Mouse (Mus musculus) testis, adult 2 months (tissue): Measurements from ENCODE around the gene Dnm3. TPM values are rescaled to one million over a fixed set of nuclear protein-coding genes. Genes with fewer than 3 reads are reported as not detected.

Experiments
- H3K27ac ChIP-seq: fragments of 200-500 bp; 2 replicates; pipeline ENCODE4 v1.5.1; 2012; ENCODE audit warnings: low read depth, low read length; ENCODE audit not compliant: control insufficient read depth, insufficient read depth
- H3K27me3 ChIP-seq: fragments of 200-500 bp; 2 replicates; pipeline ENCODE4 v1.6.1; 2012; ENCODE audit warnings: mild to moderate bottlenecking, low read length, moderate library complexity; ENCODE audit not compliant: control insufficient read depth, insufficient read depth
- H3K36me3 ChIP-seq: fragments of 200-500 bp; 2 replicates; pipeline ENCODE4 v1.6.1; 2012; ENCODE audit warnings: mild to moderate bottlenecking, low read length; ENCODE audit not compliant: control insufficient read depth, insufficient read depth
- H3K4me1 ChIP-seq: fragments of 200-500 bp; 2 replicates; pipeline ENCODE4 v1.6.1; 2012; ENCODE audit warnings: low read length; ENCODE audit not compliant: control insufficient read depth, insufficient read depth
- H3K4me3 ChIP-seq: fragments of 200-500 bp; 2 replicates; pipeline ENCODE4 v1.5.1; 2012; ENCODE audit warnings: low read depth, mild to moderate bottlenecking, low read length, moderate library complexity, mixed read lengths; ENCODE audit not compliant: control insufficient read depth
- CTCF ChIP-seq: fragments of 200-500 bp; IDR thresholded peaks from 2 replicates; pipeline ENCODE4 v1.5.1; 2012; ENCODE audit warnings: low read depth, mild to moderate bottlenecking, inconsistent platforms, low read length, moderate library complexity; ENCODE audit not compliant: control insufficient read depth, insufficient read depth, insufficient replicate concordance
- POLR2A ChIP-seq: fragments of 200-500 bp; IDR thresholded peaks from 2 replicates; pipeline ENCODE4 v1.6.1; 2012; ENCODE audit warnings: low read depth, mild to moderate bottlenecking, inconsistent platforms, low read length, moderate library complexity; ENCODE audit not compliant: control insufficient read depth
- polyA plus RNA-seq: library from polyadenylated mRNA; depleted of rRNA; stranded (reverse); fragments of >200 nt; gene quantifications from 2 replicates; pipeline ENCODE4 v1.2.3, GENCODE M21; 2012

Gene Dnm3
- polyA plus RNA-seq, 1 experiment = 13.8 TPM

- Histone ChIP-seq H3K4me1 (no peaks in the 10 kb centered on the region), H3K36me3 (no peaks in the 10 kb centered on the region), H3K27me3 (no peaks in the 10 kb centered on the region), H3K27ac (no peak overlapping the region), H3K4me3 (no peak overlapping the region)
- TF ChIP-seq POLR2A (no peak), CTCF (no peak)
These were observed 494.4 kb downstream of the Dnm3 start for GRCm38 (mm10) chr1:161983451-161983850.

- no peaks in the 10 kb centered on the region for H3K36me3 ChIP-seq
- peaks cover 12% of the 10 kb centered on the region for H3K4me1 ChIP-seq
- TF ChIP-seq CTCF (no peak), POLR2A (no peak)
- no peak overlapping the region for H3K27ac ChIP-seq
- no peak overlapping the region for H3K4me3 ChIP-seq
- no peaks in the 10 kb centered on the region for H3K27me3 ChIP-seq
These were observed 497.1 kb downstream of the Dnm3 start for GRCm38 (mm10) chr1:161980626-161981298.

GRCm38 (mm10) chr1:161980046-161980445 is 497.8 kb downstream of the Dnm3 start:
- Histone ChIP-seq H3K4me1 (peaks cover 12% of the 10 kb centered on the region), H3K27ac (no peak overlapping the region)
- TF ChIP-seq CTCF = no peak
- no peak for TF ChIP-seq POLR2A

GRCm38 (mm10) chr1:161979536-161979935 is 498.3 kb downstream of the Dnm3 start, which contains the start of gene 4930558K02Rik:
4930558K02Rik (minus strand) TSS chr1:161979636.
- Histone ChIP-seq H3K36me3 (no peaks in the 10 kb centered on the region), H3K27ac (no peak within 1 kb of the TSS), H3K4me3 (peak within 1 kb of the TSS; percentile 46), H3K4me1 (peaks cover 12% of the 10 kb centered on the region), H3K27me3 (no peaks in the 10 kb centered on the region)
- TF ChIP-seq CTCF (no peak), POLR2A (no peak)

More at GRCm38 (mm10) chr1:161980046-161980445, 497.8 kb downstream of the Dnm3 start:
- no peak overlapping the region for H3K4me3 ChIP-seq
- H3K27me3 ChIP-seq = no peaks in the 10 kb centered on the region
- no peaks in the 10 kb centered on the region for H3K36me3 ChIP-seq

- Histone ChIP-seq H3K27ac (no peak overlapping the region), H3K4me1 (peaks cover 12% of the 10 kb centered on the region)
- no peak for TF ChIP-seq CTCF
- TF ChIP-seq POLR2A = no peak
These were observed 499.6 kb downstream of the Dnm3 start for GRCm38 (mm10) chr1:161978173-161978700.

GRCm38 (mm10) chr1:161977331-161977730 is 500.5 kb downstream of the Dnm3 start:
- no peak overlapping the region for H3K27ac ChIP-seq
- H3K27me3 ChIP-seq = no peaks in the 10 kb centered on the region
- H3K4me1 ChIP-seq = peaks cover 12% of the 10 kb centered on the region
- TF ChIP-seq POLR2A (no peak), CTCF (no peak)
- no peaks in the 10 kb centered on the region for H3K36me3 ChIP-seq
- peak overlapping the region; percentile 58 for H3K4me3 ChIP-seq

More at GRCm38 (mm10) chr1:161978173-161978700, 499.6 kb downstream of the Dnm3 start:
- no peaks in the 10 kb centered on the region for H3K27me3 ChIP-seq
- no peaks in the 10 kb centered on the region for H3K36me3 ChIP-seq
- peak overlapping the region; percentile 46 for H3K4me3 ChIP-seq

GRCm38 (mm10) chr1:161976255-161977182 is 501.3 kb downstream of the Dnm3 start:
- H3K27ac ChIP-seq = no peak overlapping the region
- no peaks in the 10 kb centered on the region for H3K27me3 ChIP-seq
- peak overlapping the region; percentile 58 for H3K4me3 ChIP-seq
- H3K4me1 ChIP-seq = peaks cover 12% of the 10 kb centered on the region
- TF ChIP-seq POLR2A = no peak
- peak; percentile 38; the same call in 1 of the 2 replicates for TF ChIP-seq CTCF
- H3K36me3 ChIP-seq = no peaks in the 10 kb centered on the region

GRCm38 (mm10) chr1:161972233-161972632 is 505.6 kb downstream of the Dnm3 start:
- no peak overlapping the region for H3K4me3 ChIP-seq
- no peak overlapping the region for H3K27ac ChIP-seq
- TF ChIP-seq POLR2A = no peak

More at GRCm38 (mm10) chr1:161972233-161972632, 505.6 kb downstream of the Dnm3 start:
- no peaks in the 10 kb centered on the region for H3K27me3 ChIP-seq
- no peaks in the 10 kb centered on the region for H3K36me3 ChIP-seq
- peaks cover 15% of the 10 kb centered on the region for H3K4me1 ChIP-seq
